Mouse (Mus musculus) induced T-regulatory cell, adult 2 months (primary cell): ENCODE results near the gene Dglucy.

Experiments used
- DNase-seq: peaks from one replicate; pipeline ENCODE4 v3.0.0-alpha.2; 2012; ENCODE audit warnings: low read depth

The Dglucy gene

GRCm38 (mm10) chr12:100841211-100841792, 62.4 kb downstream of the Dglucy start:
- DNase-seq: peak; percentile 85

DNA sequence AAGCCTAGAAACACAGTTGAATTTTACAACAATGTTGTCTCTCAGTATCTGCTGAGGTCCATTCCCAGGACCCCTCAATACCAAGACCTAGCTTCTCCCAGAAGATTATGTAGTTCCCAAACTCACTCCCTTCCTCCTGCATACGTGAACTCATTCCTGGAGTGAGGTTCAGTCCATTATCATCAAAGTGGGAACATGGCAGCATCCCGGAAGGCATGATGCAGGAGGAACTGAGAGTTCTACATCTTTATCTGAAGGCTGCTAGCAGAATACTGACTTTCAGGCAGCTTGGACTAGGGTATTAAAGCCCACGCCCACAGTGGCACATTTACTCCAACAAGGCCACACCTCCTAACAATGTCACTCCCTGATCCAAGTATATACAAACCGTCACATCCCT, 64.3 kb downstream of the Dglucy start:
- no peak for DNase-seq

- DNase-seq: no peak
These were observed 65.7 kb downstream of the Dglucy start for GRCm38 (mm10) chr12:100844546-100844945.

- DNase-seq: peak; percentile 50
These were observed 67.0 kb downstream of the Dglucy start for GRCm38 (mm10) chr12:100845829-100846228.

- no peak for DNase-seq
These were observed 67.7 kb downstream of the Dglucy start for GRCm38 (mm10) chr12:100846566-100846965.

DNA sequence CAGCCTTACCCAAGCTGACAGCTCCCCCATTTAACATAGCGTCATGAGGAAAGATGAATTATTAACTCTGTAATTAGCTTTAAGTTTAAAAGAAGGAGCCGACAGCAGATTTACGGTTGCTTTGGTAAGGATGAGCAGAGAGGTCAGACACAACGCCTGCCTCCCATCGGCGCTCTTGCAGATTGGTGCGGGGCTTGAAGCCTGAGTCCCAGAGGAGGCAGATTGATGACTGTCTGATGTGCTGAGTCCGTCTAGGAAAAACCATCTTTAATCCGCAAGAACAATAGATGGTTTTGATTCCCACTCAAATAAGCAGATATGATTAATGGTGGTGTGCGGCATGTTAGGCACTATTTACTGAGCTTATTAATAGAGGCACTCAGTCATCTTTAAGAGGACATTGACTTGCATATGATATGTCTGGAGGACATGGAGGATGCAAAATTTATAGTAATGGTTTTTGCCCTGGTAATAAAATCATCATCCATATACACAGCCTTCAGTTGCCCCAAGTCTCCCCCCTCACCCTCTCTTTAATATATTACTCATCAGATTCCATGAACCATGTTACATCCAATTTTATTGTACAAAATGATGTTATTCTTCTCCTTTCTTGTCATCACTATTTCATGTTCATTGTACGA, 68.7 kb downstream of the Dglucy start:
- no peak for DNase-seq

DNA sequence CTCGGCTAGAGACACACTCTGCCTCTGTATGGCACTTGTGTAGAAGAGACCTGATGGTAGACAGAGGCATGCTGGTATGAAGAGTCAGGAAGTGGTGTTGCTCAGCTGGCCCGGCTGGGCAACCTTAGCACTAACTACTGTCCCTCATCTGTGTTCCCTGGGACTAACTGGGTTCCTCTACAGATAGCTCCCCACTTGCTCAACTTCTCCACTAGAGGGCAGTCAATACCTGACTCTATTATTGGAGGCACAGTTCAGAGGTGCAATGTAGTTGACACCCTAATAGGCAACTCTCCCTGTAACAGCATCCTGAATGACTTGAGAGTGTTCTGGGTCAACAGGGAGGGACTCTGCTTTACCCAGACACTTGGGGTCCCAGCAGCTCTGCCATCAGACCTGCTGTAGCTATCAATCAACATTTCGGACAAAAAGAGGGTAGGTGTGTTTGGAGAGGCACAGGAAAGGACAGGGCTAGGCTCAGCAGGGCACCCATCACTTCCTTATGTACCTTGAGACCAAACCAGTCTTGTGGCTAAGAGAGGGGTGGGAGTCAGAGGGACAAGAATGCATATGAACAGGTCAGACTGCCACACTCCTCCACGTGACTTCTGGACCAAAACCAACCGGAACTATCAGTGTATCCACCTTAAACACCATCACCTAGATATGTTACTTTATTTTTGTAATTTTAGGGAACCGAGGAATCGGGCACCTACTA, 70.7 kb downstream of the Dglucy start:
- peak; percentile 88 for DNase-seq

DNA sequence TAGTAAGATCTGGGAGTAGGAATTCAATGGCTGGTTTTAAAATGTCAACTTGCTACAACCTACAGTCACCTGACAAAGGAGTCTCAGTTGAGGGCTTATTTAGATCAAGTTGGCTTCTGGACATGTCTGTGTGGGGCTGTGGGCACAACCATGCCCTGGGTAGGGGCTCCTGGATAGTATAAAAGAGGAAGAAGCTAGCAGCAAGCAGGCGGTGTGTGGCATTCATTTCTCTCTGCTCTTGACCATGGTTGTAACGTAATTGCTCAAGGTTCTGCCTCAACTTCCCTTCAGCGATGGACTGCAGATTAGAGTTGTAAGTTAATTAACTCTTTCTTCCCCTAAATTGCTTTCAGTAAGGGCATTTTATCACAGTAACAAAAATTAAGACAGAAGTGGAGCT, 73.5 kb downstream of the Dglucy start:
- no peak for DNase-seq

DNA sequence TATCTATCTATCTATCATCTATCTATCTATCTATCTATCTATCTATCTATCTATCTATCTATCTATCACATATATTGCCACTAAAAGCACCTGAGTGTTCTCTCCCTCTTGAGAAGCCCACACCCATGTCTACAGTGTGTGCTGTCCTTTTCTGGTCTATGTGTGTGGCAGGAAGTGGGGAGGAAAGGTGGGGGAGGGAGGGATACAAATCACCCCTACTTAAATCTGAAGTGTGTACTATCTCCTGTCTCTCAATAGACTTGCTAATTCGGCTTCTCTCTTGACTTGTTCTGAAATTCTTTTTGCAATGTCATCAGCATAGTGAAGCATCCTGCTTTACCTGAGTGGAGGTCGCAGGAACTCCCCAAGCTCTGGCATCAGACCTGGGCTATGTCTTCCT, 77.5 kb downstream of the Dglucy start:
- peak; percentile 67 for DNase-seq

- peak; percentile 64 for DNase-seq
These were observed 78.9 kb downstream of the Dglucy start for GRCm38 (mm10) chr12:100857791-100858190.

- DNase-seq: no peak
These were observed 83.4 kb downstream of the Dglucy start for GRCm38 (mm10) chr12:100862272-100862671.

DNA sequence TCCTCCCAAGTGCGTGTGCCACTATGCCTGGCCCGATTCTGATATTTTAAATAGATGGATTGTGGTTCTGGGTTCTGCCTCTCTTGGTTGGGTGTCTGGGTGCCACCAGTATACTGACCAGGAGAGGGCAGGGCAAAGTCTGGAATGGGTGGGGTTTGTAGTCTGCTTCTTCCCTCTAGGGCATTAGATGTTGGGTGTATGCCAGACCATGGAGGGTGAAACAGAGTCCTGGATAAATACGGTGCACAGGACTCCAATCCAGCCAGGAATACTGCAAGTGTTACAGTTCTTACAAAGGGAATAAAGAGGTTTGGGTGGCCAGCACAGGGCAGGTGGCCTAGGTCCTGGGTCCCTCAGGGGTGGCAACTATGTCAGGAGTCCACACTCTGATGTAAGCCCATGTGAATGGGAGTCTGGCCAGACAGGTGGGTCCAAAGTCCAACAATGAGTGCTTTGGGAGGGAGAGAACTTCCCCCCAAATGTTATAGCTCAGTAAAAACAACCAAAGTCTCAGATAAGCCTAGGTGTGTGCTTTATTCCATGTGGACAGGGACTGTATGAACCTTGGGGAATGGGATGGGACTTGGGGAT, 84.1 kb downstream of the Dglucy start:
- DNase-seq: no peak

DNA sequence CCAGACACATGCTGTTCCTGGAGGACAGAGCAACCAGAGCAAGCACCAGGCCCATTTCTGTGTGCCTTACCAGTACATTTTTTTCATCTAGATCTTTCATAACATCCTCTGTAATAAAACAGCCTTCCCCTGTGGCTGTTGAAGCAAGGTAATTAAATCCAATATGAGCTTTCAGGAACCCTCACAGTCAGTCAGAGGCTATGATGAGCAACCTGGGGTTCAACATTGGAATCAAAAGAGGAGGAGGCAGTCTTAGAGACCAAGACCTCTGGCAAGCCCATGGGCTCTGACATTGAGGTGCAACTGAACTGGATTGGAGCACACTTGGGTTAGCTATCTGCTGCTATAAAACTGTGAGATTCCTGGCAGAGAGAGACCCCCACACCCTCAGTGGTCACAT, 86.2 kb downstream of the Dglucy start:
- no peak for DNase-seq

DNA sequence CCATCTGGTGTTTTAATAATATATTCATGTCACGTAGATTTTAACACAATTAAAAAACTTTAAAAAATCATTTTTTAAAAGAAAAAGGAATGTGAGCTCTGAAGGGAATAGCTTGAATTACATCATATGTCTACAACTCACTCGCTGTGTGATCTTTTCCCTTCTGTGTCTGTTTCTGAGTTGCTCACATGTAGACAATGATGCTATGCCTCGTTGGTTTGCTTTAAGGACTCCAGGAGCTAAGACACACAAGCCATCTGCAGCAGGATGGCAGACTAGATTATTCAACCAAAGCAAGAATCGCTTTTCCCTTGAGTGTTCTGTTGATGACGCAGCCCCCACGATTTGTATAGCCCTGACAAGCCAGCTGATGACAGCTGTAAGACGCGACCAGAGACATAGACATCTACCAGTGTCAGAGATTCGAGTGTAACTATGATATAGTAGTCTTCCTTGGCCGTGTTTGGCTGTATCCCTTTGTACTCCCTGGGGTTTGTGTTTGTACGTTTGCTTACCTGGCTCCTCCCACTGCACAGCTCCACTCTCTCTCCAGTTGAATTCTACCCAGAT, 86.7 kb downstream of the Dglucy start:
- DNase-seq: no peak

GRCm38 (mm10) chr12:100867097-100867496, 88.2 kb downstream of the Dglucy start:
- no peak for DNase-seq

DNA sequence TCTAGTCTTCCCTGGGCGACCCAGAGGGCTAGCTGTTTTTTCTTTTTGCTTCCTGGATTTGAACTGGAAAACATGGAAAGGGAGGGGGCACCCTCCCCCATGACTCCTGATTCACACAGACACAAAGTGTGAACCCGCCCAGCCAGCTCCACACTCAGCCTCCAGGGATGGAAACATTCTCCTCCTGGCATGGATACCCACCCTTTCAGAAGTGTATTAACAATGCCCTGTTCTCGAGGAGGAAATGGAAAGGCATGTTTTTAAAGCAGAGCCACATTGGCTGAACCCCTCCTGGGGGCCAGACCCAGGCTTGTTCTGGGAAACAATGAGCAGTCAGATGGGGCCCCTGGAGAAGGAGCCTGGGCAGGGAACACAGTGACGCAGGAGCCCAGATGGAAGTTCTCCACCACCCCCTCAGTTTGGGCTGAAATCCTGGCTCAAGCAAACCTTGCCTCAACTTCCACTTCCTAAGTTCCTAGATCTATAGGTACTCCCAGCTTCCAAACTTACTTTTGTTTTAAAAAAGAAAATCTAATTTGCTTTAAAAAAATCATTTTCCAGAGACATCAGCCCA, 89.3 kb downstream of the Dglucy start:
- no peak for DNase-seq

DNA sequence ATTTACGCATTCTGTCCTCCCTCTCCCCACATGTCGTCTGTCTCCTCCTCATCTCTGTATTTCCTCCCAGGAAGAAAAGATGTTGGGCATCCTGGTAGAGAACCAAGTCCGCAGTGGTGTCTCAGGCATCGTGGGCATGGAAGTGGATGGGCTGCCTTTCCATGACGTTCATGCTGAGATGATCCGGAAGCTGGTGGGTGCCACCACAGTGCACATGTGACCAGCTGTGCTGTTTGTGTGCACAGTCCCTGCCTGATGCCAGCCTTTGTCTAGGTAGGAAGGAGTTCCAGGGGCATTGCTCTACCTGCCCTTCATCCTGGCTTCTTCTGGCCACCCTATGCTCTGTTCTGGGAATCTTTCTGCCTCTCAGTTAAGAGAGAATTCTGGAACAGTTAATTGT, 92.4 kb downstream of the Dglucy start:
- DNase-seq: no peak

DNA sequence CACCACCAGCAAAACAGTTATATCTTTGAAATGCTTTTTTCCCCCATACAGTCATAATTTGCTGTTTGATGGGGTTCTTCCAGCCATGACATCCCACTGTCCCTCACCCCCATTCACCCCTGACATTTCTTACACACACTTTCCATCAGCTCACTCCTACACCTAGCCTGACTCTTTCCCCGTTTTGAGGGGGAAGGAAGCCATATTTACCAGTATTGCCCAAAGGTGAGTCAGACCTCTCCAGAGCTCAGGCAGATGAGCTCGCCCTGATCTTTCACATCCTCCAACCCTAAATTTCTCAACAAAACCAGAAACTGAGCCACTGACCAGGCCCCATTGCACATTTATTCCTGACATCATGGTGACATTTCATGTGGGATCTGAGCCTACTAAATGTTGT, 93.0 kb downstream of the Dglucy start:
- DNase-seq: peak; percentile 50

DNA sequence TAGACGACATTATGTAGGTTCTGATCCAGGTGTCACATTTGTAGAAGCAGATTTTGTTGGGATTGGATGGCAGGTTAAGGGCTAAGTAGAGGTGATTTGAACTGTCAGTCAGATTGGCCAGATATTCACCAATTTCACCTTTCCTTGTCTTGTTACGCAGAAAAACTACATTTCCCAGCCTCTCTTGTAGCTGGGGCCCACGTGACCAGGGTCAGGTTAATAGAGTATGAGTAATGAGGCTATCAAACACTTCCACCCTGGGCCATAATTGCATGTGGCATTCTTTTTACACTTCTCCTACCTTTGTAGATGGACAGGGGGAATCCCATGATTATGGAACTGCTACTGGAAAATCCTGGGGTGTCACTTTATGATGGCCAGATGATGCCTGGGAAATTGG, 94.8 kb downstream of the Dglucy start:
- DNase-seq: no peak

- no peak for DNase-seq
These were observed 96.7 kb downstream of the Dglucy start for GRCm38 (mm10) chr12:100875553-100875952.

DNA sequence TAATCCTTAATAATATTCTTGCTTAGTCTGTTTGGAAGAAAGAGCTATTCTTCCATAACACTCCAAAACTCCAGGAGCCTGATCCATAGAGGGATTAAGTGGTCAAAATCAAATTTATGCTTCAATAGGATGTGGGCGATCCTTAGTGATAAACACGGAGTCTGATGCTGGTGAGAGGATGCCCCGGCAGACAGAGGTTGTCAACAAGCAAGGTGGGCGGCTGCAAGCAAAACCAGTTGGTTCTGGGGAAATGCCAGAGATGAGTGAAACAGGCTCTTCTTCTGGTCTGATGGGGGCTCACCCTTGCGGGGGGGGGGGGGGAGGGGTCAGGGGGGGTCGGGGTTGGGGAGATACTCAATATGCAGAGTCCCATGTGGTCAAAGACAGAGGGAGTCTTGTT, 97.1 kb downstream of the Dglucy start:
- DNase-seq: peak; percentile 59

DNA sequence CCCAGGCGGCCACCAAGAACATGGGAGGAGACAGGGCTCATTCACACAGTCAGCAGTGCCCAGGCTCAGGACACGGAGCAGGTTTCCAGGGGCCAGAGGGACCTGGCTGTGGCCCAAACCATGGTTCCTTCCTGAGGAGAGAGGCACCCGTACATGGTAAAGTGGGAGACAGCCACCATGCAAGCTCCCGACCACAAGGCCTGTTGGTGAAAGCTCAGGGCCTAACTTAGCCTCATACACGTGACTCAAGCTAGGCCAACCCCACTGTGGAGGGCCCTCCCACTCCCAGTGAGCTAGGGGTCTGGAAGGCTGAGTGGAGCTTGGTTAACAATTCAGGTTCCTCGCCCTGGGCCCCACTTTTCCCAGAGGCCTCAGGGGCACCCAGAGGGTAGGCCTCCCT, 99.1 kb downstream of the Dglucy start:
- no peak for DNase-seq
